Mouse (Mus musculus) bone marrow macrophage, adult 2 months (primary cell): ENCODE measurements at regions not wholly inside any gene's neighbourhood (a gene's known extent, or its start where the extent isn't known, plus 50 kb on each side); places are given as distances from the start of the nearest gene placed in this dataset.

Experiments used
- H3K27ac ChIP-seq: 2 replicates; pipeline ENCODE4 v1.5.1; 2012; ENCODE audit warnings: low read depth, low read length; ENCODE audit not compliant: insufficient read depth
- H3K4me1 ChIP-seq: 2 replicates; pipeline ENCODE4 v1.6.1; 2012; ENCODE audit warnings: low read length; ENCODE audit not compliant: control insufficient read depth, insufficient read depth
- H3K4me3 ChIP-seq: 2 replicates; pipeline ENCODE4 v1.5.1; 2012; ENCODE audit warnings: mild to moderate bottlenecking, low read length, moderate library complexity; ENCODE audit not compliant: insufficient read depth
- CTCF ChIP-seq: IDR thresholded peaks from 2 replicates; pipeline ENCODE4 v1.5.1; 2012; ENCODE audit warnings: low read depth, mild to moderate bottlenecking, low read length, moderate library complexity
- POLR2A ChIP-seq: IDR thresholded peaks from 2 replicates; pipeline ENCODE4 v1.6.1; 2012; ENCODE audit warnings: mild to moderate bottlenecking, low read depth, low read length, borderline replicate concordance

DNA sequence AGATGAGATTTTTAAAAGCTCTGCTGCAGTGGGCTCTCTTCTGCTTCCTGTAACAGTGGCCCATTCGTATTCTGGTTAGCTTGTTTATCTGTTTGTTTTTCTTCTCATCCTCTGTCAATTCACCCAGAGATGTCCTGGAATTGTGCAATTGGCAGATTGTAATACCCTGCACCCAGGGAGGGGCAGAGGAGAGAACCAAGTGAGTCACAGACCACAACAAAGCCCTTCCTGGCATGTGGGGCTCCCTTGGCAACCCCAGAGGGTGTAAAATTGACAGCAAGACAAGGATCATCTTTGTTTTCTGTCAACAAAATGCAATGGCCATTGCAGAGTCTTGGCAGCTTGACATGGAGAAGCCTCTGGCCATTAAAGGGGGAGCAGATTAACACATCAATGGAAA, 233.1 kb upstream of the Gm26657 start:
- TF ChIP-seq POLR2A (no peak), CTCF (no peak)
- no peak overlapping the region for H3K4me3 ChIP-seq
- no peaks in the 10 kb centered on the region for H3K4me1 ChIP-seq
- H3K27ac ChIP-seq: no peak overlapping the region

DNA sequence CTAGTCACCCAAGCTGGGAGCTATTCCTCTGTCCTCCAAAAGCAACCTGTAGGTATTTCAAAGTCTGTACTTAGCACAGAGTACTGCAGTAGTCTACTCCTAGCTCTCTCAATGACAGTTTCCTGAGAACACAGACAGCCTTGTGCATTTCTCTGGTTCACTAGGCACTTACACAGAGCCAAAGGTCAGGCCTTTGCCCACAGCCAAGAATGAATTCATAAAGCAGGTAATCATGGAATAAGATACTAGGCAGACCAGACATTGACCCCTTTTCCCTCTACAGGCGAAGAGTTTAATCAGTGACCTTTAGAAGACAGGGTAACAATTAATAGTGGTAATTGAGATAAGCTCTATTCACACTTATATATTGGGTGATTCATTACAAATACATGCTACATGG, 233.8 kb upstream of the Gm26657 start:
- TF ChIP-seq POLR2A (no peak), CTCF (no peak)
- H3K4me1 ChIP-seq: no peaks in the 10 kb centered on the region
- no peak overlapping the region for H3K27ac ChIP-seq
- no peak overlapping the region for H3K4me3 ChIP-seq

GRCm38 (mm10) chr4:56492537-56493221, 247.2 kb upstream of the Gm26657 start:
- Histone ChIP-seq H3K4me3 (no peak overlapping the region), H3K27ac (no peak overlapping the region), H3K4me1 (no peaks in the 10 kb centered on the region)
- TF ChIP-seq CTCF (peak; percentile 17; the same call in 1 of the 2 replicates), POLR2A (no peak)

DNA sequence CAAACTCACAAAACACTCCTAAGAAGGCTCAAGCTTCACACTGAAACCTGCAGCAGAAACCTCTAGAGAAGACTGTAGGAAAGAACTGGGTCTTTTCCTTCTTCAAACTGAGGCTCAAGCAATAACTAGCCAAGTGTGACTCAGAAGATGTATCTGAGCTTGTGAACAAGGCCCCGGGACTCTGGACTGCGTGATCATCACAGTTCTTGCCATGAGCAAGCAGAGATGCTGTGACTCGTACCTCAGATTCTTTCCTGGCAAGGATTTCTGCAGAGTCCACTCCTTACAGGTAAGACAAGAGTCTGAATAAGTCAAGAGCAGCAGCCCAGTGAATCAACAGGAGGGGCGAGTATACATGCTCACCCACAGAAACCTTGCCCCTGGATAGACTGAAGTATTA, 250.5 kb upstream of the Gm26657 start:
- no peak overlapping the region for H3K4me3 ChIP-seq
- no peaks in the 10 kb centered on the region for H3K4me1 ChIP-seq
- no peak for TF ChIP-seq CTCF
- TF ChIP-seq POLR2A: no peak
- H3K27ac ChIP-seq: no peak overlapping the region

DNA sequence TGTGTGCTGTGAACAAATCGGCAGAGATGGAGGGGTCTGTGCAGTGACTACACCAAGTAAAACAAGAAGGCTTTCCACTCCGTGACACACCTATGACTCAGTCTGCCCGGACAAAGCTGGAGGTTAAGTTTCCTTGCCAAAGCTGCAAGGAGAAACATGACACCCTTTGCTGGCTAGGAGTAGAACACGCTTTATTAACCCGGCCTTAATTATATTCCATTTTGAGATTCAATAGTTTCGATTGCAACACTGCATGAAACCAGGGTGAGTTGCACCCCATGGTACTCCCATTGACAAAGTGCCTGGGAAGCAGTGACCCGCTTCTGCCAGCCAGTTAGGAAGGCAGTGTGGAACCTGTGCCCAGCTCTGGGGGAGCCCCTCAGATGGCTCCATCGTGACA, 256.2 kb upstream of the Gm26657 start:
- no peak for TF ChIP-seq POLR2A
- TF ChIP-seq CTCF: no peak
- H3K4me1 ChIP-seq: no peaks in the 10 kb centered on the region
- H3K4me3 ChIP-seq: no peak overlapping the region

GRCm38 (mm10) chr4:56456788-56457187, 283.1 kb upstream of the Gm26657 start:
- H3K27ac ChIP-seq: no peak overlapping the region
- TF ChIP-seq POLR2A: no peak
- TF ChIP-seq CTCF: no peak
- no peak overlapping the region for H3K4me3 ChIP-seq
- H3K4me1 ChIP-seq: no peaks in the 10 kb centered on the region

More for the DNA sequence above, 256.2 kb upstream of the Gm26657 start:
- H3K27ac ChIP-seq: no peak overlapping the region

DNA sequence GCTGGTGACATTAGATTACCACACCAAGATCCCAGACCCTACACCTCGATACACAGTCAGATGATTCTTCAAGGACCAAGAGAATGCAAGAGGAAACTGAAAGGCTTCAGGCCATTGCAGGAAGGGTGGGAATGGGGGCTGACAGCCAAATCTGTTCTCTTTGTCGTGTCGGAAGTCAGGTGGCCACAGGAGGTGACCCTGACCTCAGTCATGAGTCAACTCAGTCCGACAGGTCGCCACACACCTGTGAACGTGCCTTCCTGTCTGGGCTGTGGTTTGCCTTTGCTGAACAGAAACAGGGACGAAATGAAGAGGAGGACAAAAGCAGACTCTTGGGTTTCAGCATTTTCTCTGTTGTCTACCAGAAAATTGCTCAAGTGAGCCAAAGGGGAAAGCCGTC, 318.3 kb upstream of the Gm26657 start:
- Histone ChIP-seq H3K4me1 (no peaks in the 10 kb centered on the region), H3K27ac (no peak overlapping the region), H3K4me3 (no peak overlapping the region)
- TF ChIP-seq POLR2A: no peak

GRCm38 (mm10) chr4:56419122-56419913, 320.6 kb upstream of the Gm26657 start:
- no peak for TF ChIP-seq CTCF
- TF ChIP-seq POLR2A: no peak
- H3K4me1 ChIP-seq: no peaks in the 10 kb centered on the region
- no peak overlapping the region for H3K4me3 ChIP-seq
- no peak overlapping the region for H3K27ac ChIP-seq

- H3K27ac ChIP-seq: no peak overlapping the region
- no peak overlapping the region for H3K4me3 ChIP-seq
- no peak for TF ChIP-seq POLR2A
- no peak for TF ChIP-seq CTCF
- no peaks in the 10 kb centered on the region for H3K4me1 ChIP-seq
These were observed 328.7 kb upstream of the Gm26657 start for GRCm38 (mm10) chr4:56411024-56411636.

GRCm38 (mm10) chr4:56393793-56394192, 346.1 kb upstream of the Gm26657 start:
- no peak overlapping the region for H3K4me3 ChIP-seq
- no peaks in the 10 kb centered on the region for H3K4me1 ChIP-seq
- H3K27ac ChIP-seq: no peak overlapping the region
- no peak for TF ChIP-seq POLR2A
- TF ChIP-seq CTCF: no peak

GRCm38 (mm10) chr4:56387051-56387450, 352.8 kb upstream of the Gm26657 start:
- TF ChIP-seq POLR2A: no peak
- no peak for TF ChIP-seq CTCF
- H3K27ac ChIP-seq: no peak overlapping the region

More at GRCm38 (mm10) chr4:56387051-56387450, 352.8 kb upstream of the Gm26657 start:
- Histone ChIP-seq H3K4me1 (no peaks in the 10 kb centered on the region), H3K4me3 (no peak overlapping the region)
